ENCODE assay signal across 11 mouse cellular contexts in the genomic region with DNA sequence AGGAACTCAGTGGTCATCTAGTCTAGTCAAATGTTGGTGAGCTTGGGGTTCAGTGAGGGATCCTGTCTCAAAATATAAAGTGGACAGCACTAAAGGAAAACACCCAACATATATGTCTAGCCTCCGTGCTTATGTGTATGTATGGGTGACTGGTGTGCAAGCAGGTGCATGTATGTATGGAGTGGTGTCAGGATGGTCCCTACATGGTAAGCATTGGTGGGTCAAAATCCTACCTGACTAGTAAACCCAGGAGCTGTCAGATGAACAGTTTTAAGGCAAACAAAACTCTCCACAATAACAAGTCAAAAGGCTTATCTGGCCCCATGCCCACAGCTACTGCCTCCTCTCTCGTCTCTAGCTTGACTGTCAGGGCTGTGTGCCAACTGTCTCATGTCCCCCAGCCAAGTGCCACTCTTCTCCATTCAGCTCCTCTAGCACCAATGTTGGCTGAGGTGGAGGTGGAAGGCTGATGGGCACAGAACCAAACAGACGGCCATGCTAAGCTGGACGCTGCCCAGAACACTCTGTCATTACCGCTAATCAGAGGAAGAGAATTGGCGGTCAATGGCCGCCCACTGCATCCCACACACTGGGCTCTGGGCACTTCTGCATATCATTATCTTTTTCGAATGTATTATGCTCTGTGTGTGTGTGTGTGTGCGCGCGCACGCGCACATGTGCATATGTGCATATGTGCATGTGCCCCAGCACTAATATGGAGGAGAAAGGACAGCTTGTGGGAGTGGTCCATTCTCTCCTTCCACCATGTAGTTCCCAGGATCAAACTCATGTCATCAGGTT. TPM values are rescaled to one million over a fixed set of nuclear protein-coding genes. Genes with fewer than 3 reads are reported as not detected.
DNase-seq lines count a peak whose midpoint lies in the region; ATAC-seq and TF ChIP-seq lines count a peak whose summit lies in the region.
"Had no signal": no experiment of that assay in that cellular context is flagged by ENCODE, and none has a peak within 500 bp of the region (broad histone marks: within the 10 kb centered on the region; RNA-seq: fewer than 3 reads in every experiment).

No protein-coding gene starts in this region.

- peak; percentile 19 for DNase-seq in cerebellum, adult 11-12 months
- no peak for DNase-seq in testis, postnatal 14 days (ENCODE audit: low spot score)
- DNase-seq in layer of hippocampus, adult 2 months (ENCODE audit: low spot score in 2 of 2) = peak; percentile 26 to 60
- DNase-seq in testis, postnatal 10 days (ENCODE audit: low spot score) = peak; percentile 60
- no peak for DNase-seq in kidney, postnatal 14 days

- H3K27me3 ChIP-seq in testis, adult 2 months (ENCODE audit: control insufficient read depth, insufficient read depth, low read length) = no peaks in the 10 kb centered on the region
- H3K27me3 ChIP-seq in intestine, embryonic 16.5 days (replicated peaks; ENCODE audit: control insufficient read depth, insufficient read depth, low read length) = no peaks in the 10 kb centered on the region

- H3K36me3 ChIP-seq in testis, adult 2 months (ENCODE audit: control insufficient read depth, insufficient read depth, low read length) = no peaks in the 10 kb centered on the region
- no peaks in the 10 kb centered on the region for H3K36me3 ChIP-seq in intestine, embryonic 16.5 days (ENCODE audit: control insufficient read depth, insufficient read depth, low read length)
- H3K36me3 ChIP-seq: liver, embryonic 12.5 days had no signal

- TF ChIP-seq CTCF in testis, adult 2 months (IDR thresholded peaks at IDR 0.05; ENCODE audit: control insufficient read depth, insufficient read depth, insufficient replicate concordance, low read depth, low read length) = no peak
- no peak for TF ChIP-seq CTCF in layer of hippocampus, adult 2 months (conservative IDR thresholded peaks at IDR 0.05)

- ATAC-seq in cerebellum, adult (ENCODE audit: insufficient number of reproducible peaks, low FRiP score, low TSS enrichment) = no peak
- no peak for ATAC-seq in intestine, embryonic 16.5 days
- ATAC-seq: liver, embryonic 12.5 days had no signal

- H3K4me2 ChIP-seq in intestine, embryonic 16.5 days (ENCODE audit: low read depth, low read length) = no peak overlapping the region
- H3K4me2 ChIP-seq: liver, embryonic 12.5 days had no signal

- WGBS in intestine, embryonic 16.5 days = 86% methylated on average over 13 of the region's 13 CpGs

- no peaks in the 10 kb centered on the region for H3K9me3 ChIP-seq in intestine, embryonic 16.5 days (ENCODE audit: control insufficient read depth, low read length)
- H3K9me3 ChIP-seq: liver, embryonic 12.5 days had no signal

- TF ChIP-seq POLR2A in testis, adult 2 months (IDR thresholded peaks at IDR 0.05; ENCODE audit: control insufficient read depth, low read depth, low read length) = no peak

- no peak overlapping the region for H3K27ac ChIP-seq in testis, adult 2 months (ENCODE audit: control insufficient read depth, insufficient read depth, low read depth, low read length)
- H3K27ac ChIP-seq in layer of hippocampus, adult 2 months = no peak overlapping the region
- no peak overlapping the region for H3K27ac ChIP-seq in intestine, embryonic 16.5 days (ENCODE audit: low read length)
- H3K27ac ChIP-seq: heart, adult 2 months; liver, embryonic 12.5 days had no signal

- peak overlapping the region; percentile 59 for H3K4me3 ChIP-seq in testis, adult 2 months (ENCODE audit: control insufficient read depth, low read depth, low read length)
- no peak overlapping the region for H3K4me3 ChIP-seq in layer of hippocampus, adult 2 months
- H3K4me3 ChIP-seq in intestine, embryonic 16.5 days (ENCODE audit: low read length) = no peak overlapping the region
- H3K4me3 ChIP-seq: heart, adult 2 months; liver, embryonic 12.5 days had no signal

- no peak overlapping the region for H3K9ac ChIP-seq in intestine, embryonic 16.5 days (ENCODE audit: low read depth, low read length)
- H3K9ac ChIP-seq: liver, embryonic 12.5 days had no signal

- H3K4me1 ChIP-seq in testis, adult 2 months (ENCODE audit: control insufficient read depth, insufficient read depth, low read length) = no peaks in the 10 kb centered on the region; the same call in 1 of the 2 replicates
- no peaks in the 10 kb centered on the region for H3K4me1 ChIP-seq in intestine, embryonic 16.5 days (ENCODE audit: control insufficient read depth, insufficient read depth, low read length)
- H3K4me1 ChIP-seq: liver, embryonic 12.5 days had no signal

RNA-seq across cellular contexts. Expression of a gene that starts 23.7 kb away (rescaled TPM):
- 8.7 and 8.8 TPM in 2 replicates for polyA plus RNA-seq in testis, adult 2 months (2012; rRNA removed)
- 1 to 10 TPM; 2.1 TPM for total RNA-seq in layer of hippocampus, adult 2 months (2021)
- 2.5 and 2.9 TPM in 2 replicates for polyA plus RNA-seq in intestine, embryonic 16.5 days (2015; fragmentation: Nextera tagmentation; extraction: Ambion mirVana)

RNA-seq across cellular contexts. Expression of a gene that starts 60.0 kb away (rescaled TPM):
- 2.1 and 2.3 TPM in 2 replicates for polyA plus RNA-seq in testis, adult 2 months (2012; rRNA removed)
- 100 to 1,000 TPM; 229 to 234 TPM for total RNA-seq in layer of hippocampus, adult 2 months (2021)
- polyA plus RNA-seq in intestine, embryonic 16.5 days (2015; fragmentation: Nextera tagmentation; extraction: Ambion mirVana) = 0.39 and 0.80 TPM in 2 replicates
- polyA plus RNA-seq: C2C12 had no signal

Comparison
In these comparisons a context has a peak if more than half of its experiments do, and no peak if none do; other contexts are left out.
1. DNase-seq: peak in cerebellum, adult 11-12 months (single experiment), layer of hippocampus, adult 2 months (2 of 2) and testis, postnatal 10 days (single experiment); none in testis, postnatal 14 days (single experiment) and kidney, postnatal 14 days (single experiment).